Mouse (Mus musculus) bone marrow, adult 2 months (tissue): ENCODE measurements around the gene Rgl1.

Source experiments
- CTCF ChIP-seq: fragments of 200-500 bp; IDR thresholded peaks from 2 replicates; pipeline ENCODE4 v1.5.1; 2011; ENCODE audit warnings: low read length, control low read depth; ENCODE audit not compliant: control insufficient read depth, insufficient read depth
- POLR2A ChIP-seq: fragments of 200-500 bp; IDR thresholded peaks from 2 replicates; pipeline ENCODE4 v1.6.1; 2011; ENCODE audit warnings: low read depth, mild to moderate bottlenecking, control low read depth, low read length, borderline replicate concordance; ENCODE audit not compliant: control insufficient read depth

DNA sequence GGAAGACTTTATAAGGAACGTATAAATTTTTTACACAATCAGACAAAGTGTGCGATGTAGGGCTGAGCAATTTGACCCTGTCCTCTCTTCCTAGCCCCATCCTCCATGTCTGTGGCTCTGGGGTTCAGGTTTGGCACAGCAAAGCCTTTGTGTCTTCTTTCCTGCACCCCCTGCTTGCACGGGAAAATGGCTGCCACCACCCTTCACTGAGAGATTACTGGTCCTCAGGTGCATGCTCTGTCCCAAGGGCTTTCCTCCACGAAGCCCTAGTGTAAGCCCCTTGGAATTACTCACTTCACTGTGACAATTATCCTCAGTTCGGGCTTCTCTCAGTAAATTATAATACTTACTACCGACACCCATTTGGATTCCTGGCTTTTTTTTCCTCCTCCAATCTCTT, 109.5 kb downstream of the Rgl1 start:
- TF ChIP-seq CTCF, result no peak
- no peak for TF ChIP-seq POLR2A
